Mouse (Mus musculus) limb, embryonic 15.5 days (tissue): ENCODE data around the gene Gm10197. TPM values are rescaled to one million over a fixed set of nuclear protein-coding genes. Genes with fewer than 3 reads are reported as not detected.
A peak's percentile ranks its signal among the peaks of the same experiment; 100 is the strongest.

ENCODE experiments used
- ATAC-seq: fragments of 200-750 bp; cut with Nextera tagmentation; 2 replicates; pipeline ENCODE4 v1.8.0; 2017; ENCODE audit warnings: low read depth, moderate TSS enrichment; ENCODE audit not compliant: insufficient number of reproducible peaks, low FRiP score, low TSS enrichment
- H3K27ac ChIP-seq: fragments of 300-500 bp; sonication (generic); 2 replicates; pipeline ENCODE4 v1.5.1; 2015; ENCODE audit warnings: moderate library complexity, mild to moderate bottlenecking, inconsistent platforms
- H3K27me3 ChIP-seq: fragments of 300-500 bp; sonication (generic); 2 replicates; pipeline ENCODE4 v1.6.1; 2015; ENCODE audit warnings: inconsistent platforms
- H3K36me3 ChIP-seq: fragments of 300-500 bp; sonication (generic); 2 replicates; pipeline ENCODE4 v1.6.1; 2015; ENCODE audit warnings: inconsistent platforms
- H3K4me1 ChIP-seq: fragments of 300-500 bp; sonication (generic); 2 replicates; pipeline ENCODE4 v1.6.1; 2015; ENCODE audit warnings: inconsistent platforms
- H3K4me2 ChIP-seq: fragments of 300-500 bp; sonication (generic); 2 replicates; pipeline ENCODE4 v1.6.1; 2015; ENCODE audit warnings: mild to moderate bottlenecking, inconsistent platforms
- H3K4me3 ChIP-seq: fragments of 300-500 bp; sonication (generic); 2 replicates; pipeline ENCODE4 v1.5.1; 2015; ENCODE audit warnings: mild to moderate bottlenecking, inconsistent platforms
- H3K9ac ChIP-seq: fragments of 300-500 bp; sonication (generic); 2 replicates; pipeline ENCODE4 v1.6.1; 2015; ENCODE audit warnings: inconsistent platforms
- H3K9me3 ChIP-seq: fragments of 300-500 bp; sonication (generic); 2 replicates; pipeline ENCODE4 v1.6.1; 2016; ENCODE audit warnings: inconsistent platforms
- WGBS: fragments of 180-500 bp; shearing (Covaris S2); methylation state at CpG from one replicate; pipeline ENCODE4 v1.1.7; 2015; 5-methylcytosine and 5-hydroxymethylcytosine counted together
- polyA plus RNA-seq: library from polyadenylated mRNA; unstranded; fragments of >200 nt; fragmentation: Nextera tagmentation; extraction: Ambion mirVana; gene quantifications from 2 replicates; pipeline ENCODE4 v1.2.1, GENCODE M21; 2015

Gm10197 gene
- polyA plus RNA-seq, 1 experiment from 2014 or later = not detected

GRCm38 (mm10) chr19:53324866-53325265 is 46.7 kb downstream of the Gm10197 start:
- H3K27me3 ChIP-seq = no peaks in the 10 kb centered on the region
- peak overlapping the region; percentile 43; the same call in 1 of the 2 replicates for H3K27ac ChIP-seq
- WGBS = 50% methylated on average over 6 of the region's 6 CpGs
- H3K36me3 ChIP-seq = no peaks in the 10 kb centered on the region
- peaks cover 33% of the 10 kb centered on the region for H3K4me1 ChIP-seq
- no peak overlapping the region for H3K4me3 ChIP-seq
- H3K9ac ChIP-seq = 0 out of 2 replicates have a peak overlapping the region, but pooled peaks have one; percentile 4
- H3K4me2 ChIP-seq = peak overlapping the region; percentile 57
- no peaks in the 10 kb centered on the region for H3K9me3 ChIP-seq
- ATAC-seq = no peak

- Histone ChIP-seq H3K4me3 (no peak overlapping the region), H3K36me3 (no peaks in the 10 kb centered on the region), H3K4me1 (peaks cover 36% of the 10 kb centered on the region), H3K9ac (no peak overlapping the region), H3K4me2 (no peak overlapping the region), H3K27me3 (no peaks in the 10 kb centered on the region), H3K9me3 (no peaks in the 10 kb centered on the region), H3K27ac (no peak overlapping the region)
- ATAC-seq = no peak
- WGBS = 93% methylated on average over 12 of the region's 12 CpGs
These were observed 49.0 kb downstream of the Gm10197 start for GRCm38 (mm10) chr19:53322438-53323048.

Other genes starting within 250 kb of the Gm10197 start
- gene Add3, start 231.3 kb downstream of the Gm10197 start, polyA plus RNA-seq = 97.1 and 98.7 TPM in 2 replicates
- gene Mxi1, start 61.2 kb downstream of the Gm10197 start, polyA plus RNA-seq = 35.4 and 40.1 TPM in 2 replicates
- 35.9 and 37.5 TPM in 2 replicates for gene Smndc1, start 18.8 kb upstream of the Gm10197 start, polyA plus RNA-seq
- 3.8 and 4.2 TPM in 2 replicates for gene Dusp5, start 157.3 kb upstream of the Gm10197 start, polyA plus RNA-seq
- 278 and 285 TPM in 2 replicates for gene Nutf2-ps1, start 217.3 kb upstream of the Gm10197 start, polyA plus RNA-seq
- 62.2 and 64.0 TPM in 2 replicates for gene Smc3, start 228.6 kb upstream of the Gm10197 start, polyA plus RNA-seq